Mouse (Mus musculus): ENCODE measurements around the gene Nf1. TPM values are rescaled to one million over a fixed set of nuclear protein-coding genes. Genes with fewer than 3 reads are reported as not detected.

Gene Nf1
- total and polyA plus RNA-seq, 2 experiments from 2014 or later: 3.5 to 20.1 TPM

- TF ChIP-seq EP300 (IDR thresholded peaks at IDR 0.05; ENCODE audit: low read depth) (no peak), CTCF (IDR thresholded peaks at IDR 0.05; ENCODE audit: low read depth) (no peak)
- H3K4me1 ChIP-seq (ENCODE audit: control insufficient read depth, insufficient read depth): peaks cover 10% of the 10 kb centered on the region; the same call in 1 of the 2 replicates
- peak overlapping the region; percentile 90 for H3K27ac ChIP-seq (ENCODE audit: low read depth)
- no peak overlapping the region for H3K9ac ChIP-seq (replicated peaks; ENCODE audit: low read depth, low read length)
- no peak overlapping the region for H3K4me2 ChIP-seq (ENCODE audit: low read depth, low read length)
- no peaks in the 10 kb centered on the region for H3K36me3 ChIP-seq (replicated peaks; ENCODE audit: control insufficient read depth, insufficient read depth, low read length)
- H3K27me3 ChIP-seq (ENCODE audit: control insufficient read depth, insufficient read depth, low read length): no peaks in the 10 kb centered on the region
- WGBS: 59% methylated on average over 9 of the region's 9 CpGs
- H3K9me3 ChIP-seq (replicated peaks; ENCODE audit: control insufficient read depth, low read length): no peaks in the 10 kb centered on the region
- ATAC-seq (ENCODE audit: insufficient read depth, low read depth) (no peak), DNase-seq (ENCODE audit: low spot score) (no peak)
- no peak overlapping the region for H3K4me3 ChIP-seq (ENCODE audit: low read depth, low read length)
Measured at GRCm38 (mm10) chr11:79305697-79306340, 33.7 kb upstream of the Nf1 start.

- Histone ChIP-seq H3K9me3 (replicated peaks; ENCODE audit: control insufficient read depth, low read length) (no peaks in the 10 kb centered on the region), H3K4me2 (ENCODE audit: low read depth, low read length) (peak overlapping the region; percentile 9; the same call in 1 of the 2 replicates), H3K4me3 (ENCODE audit: low read depth, low read length) (no peak overlapping the region), H3K4me1 (ENCODE audit: control insufficient read depth, insufficient read depth) (peaks cover 10% of the 10 kb centered on the region; the same call in 1 of the 2 replicates), H3K9ac (replicated peaks; ENCODE audit: low read depth, low read length) (0 out of 2 replicates have a peak overlapping the region, but pooled peaks have one; percentile 17), H3K27ac (ENCODE audit: low read depth) (peak overlapping the region; percentile 90), H3K27me3 (ENCODE audit: control insufficient read depth, insufficient read depth, low read length) (no peaks in the 10 kb centered on the region), H3K36me3 (replicated peaks; ENCODE audit: control insufficient read depth, insufficient read depth, low read length) (no peaks in the 10 kb centered on the region)
- ATAC-seq (ENCODE audit: insufficient read depth, low read depth) (peak; percentile 74), DNase-seq (ENCODE audit: low spot score) (peak; percentile 20)
- TF ChIP-seq EP300 (IDR thresholded peaks at IDR 0.05; ENCODE audit: low read depth) (no peak), CTCF (IDR thresholded peaks at IDR 0.05; ENCODE audit: low read depth) (no peak)
- WGBS: 35% methylated on average over 7 of the region's 7 CpGs
Measured at GRCm38 (mm10) chr11:79306510-79306909, 33.0 kb upstream of the Nf1 start.

- Histone ChIP-seq H3K9ac (replicated peaks; ENCODE audit: low read depth, low read length) (0 out of 2 replicates have a peak overlapping the region, but pooled peaks have one; percentile 17), H3K36me3 (replicated peaks; ENCODE audit: control insufficient read depth, insufficient read depth, low read length) (no peaks in the 10 kb centered on the region), H3K27ac (ENCODE audit: low read depth) (peak overlapping the region; percentile 90), H3K4me1 (ENCODE audit: control insufficient read depth, insufficient read depth) (peaks cover 10% of the 10 kb centered on the region; the same call in 1 of the 2 replicates), H3K4me2 (ENCODE audit: low read depth, low read length) (peak overlapping the region; percentile 9; the same call in 1 of the 2 replicates), H3K27me3 (ENCODE audit: control insufficient read depth, insufficient read depth, low read length) (no peaks in the 10 kb centered on the region), H3K9me3 (replicated peaks; ENCODE audit: control insufficient read depth, low read length) (no peaks in the 10 kb centered on the region), H3K4me3 (ENCODE audit: low read depth, low read length) (no peak overlapping the region)
- no peak for TF ChIP-seq CTCF (IDR thresholded peaks at IDR 0.05; ENCODE audit: low read depth)
- no peak for TF ChIP-seq EP300 (IDR thresholded peaks at IDR 0.05; ENCODE audit: low read depth)
- ATAC-seq (ENCODE audit: insufficient read depth, low read depth) (peak; percentile 73), DNase-seq (ENCODE audit: low spot score) (peak; percentile 54)
- WGBS: 18% methylated on average over 10 of the region's 10 CpGs
Measured at GRCm38 (mm10) chr11:79306996-79307395, 32.5 kb upstream of the Nf1 start.

GRCm38 (mm10) chr11:79307560-79308200, 31.8 kb upstream of the Nf1 start:
- TF ChIP-seq CTCF (IDR thresholded peaks at IDR 0.05; ENCODE audit: low read depth) (no peak), EP300 (IDR thresholded peaks at IDR 0.05; ENCODE audit: low read depth) (no peak)

GRCm38 (mm10) chr11:79310467-79310866, 29.0 kb upstream of the Nf1 start:
- Histone ChIP-seq H3K27ac (ENCODE audit: low read depth) (no peak overlapping the region), H3K4me1 (ENCODE audit: control insufficient read depth, insufficient read depth) (peaks cover 9% of the 10 kb centered on the region; the same call in 1 of the 2 replicates), H3K4me3 (ENCODE audit: low read depth, low read length) (no peak overlapping the region), H3K27me3 (ENCODE audit: control insufficient read depth, insufficient read depth, low read length) (no peaks in the 10 kb centered on the region), H3K36me3 (replicated peaks; ENCODE audit: control insufficient read depth, insufficient read depth, low read length) (no peaks in the 10 kb centered on the region), H3K9ac (replicated peaks; ENCODE audit: low read depth, low read length) (no peak overlapping the region), H3K9me3 (replicated peaks; ENCODE audit: control insufficient read depth, low read length) (no peaks in the 10 kb centered on the region), H3K4me2 (ENCODE audit: low read depth, low read length) (no peak overlapping the region)
- no peak for ATAC-seq (ENCODE audit: insufficient read depth, low read depth)
- WGBS: 66% methylated on average over 5 of the region's 5 CpGs
- no peak for TF ChIP-seq CTCF (IDR thresholded peaks at IDR 0.05; ENCODE audit: low read depth)
- TF ChIP-seq EP300 (IDR thresholded peaks at IDR 0.05; ENCODE audit: low read depth): no peak
- DNase-seq (ENCODE audit: low spot score): no peak

More at GRCm38 (mm10) chr11:79307560-79308200, 31.8 kb upstream of the Nf1 start:
- Histone ChIP-seq H3K27me3 (ENCODE audit: control insufficient read depth, insufficient read depth, low read length) (no peaks in the 10 kb centered on the region), H3K9ac (replicated peaks; ENCODE audit: low read depth, low read length) (no peak overlapping the region), H3K4me2 (ENCODE audit: low read depth, low read length) (no peak overlapping the region), H3K27ac (ENCODE audit: low read depth) (peak overlapping the region; percentile 90), H3K36me3 (replicated peaks; ENCODE audit: control insufficient read depth, insufficient read depth, low read length) (no peaks in the 10 kb centered on the region), H3K9me3 (replicated peaks; ENCODE audit: control insufficient read depth, low read length) (no peaks in the 10 kb centered on the region), H3K4me3 (ENCODE audit: low read depth, low read length) (no peak overlapping the region), H3K4me1 (ENCODE audit: control insufficient read depth, insufficient read depth) (peaks cover 10% of the 10 kb centered on the region; the same call in 1 of the 2 replicates)
- ATAC-seq (ENCODE audit: insufficient read depth, low read depth) (no peak), DNase-seq (ENCODE audit: low spot score) (no peak)
- 60% methylated on average over 9 of the region's 9 CpGs for WGBS

Measured in heart, postnatal 0 days (tissue).